Mouse (Mus musculus) lung, adult 2 months (tissue): ENCODE results near the gene Exd1.

Source experiments
- CTCF ChIP-seq: fragments of 200-500 bp; IDR thresholded peaks from 2 replicates; pipeline ENCODE4 v1.5.1; 2011; ENCODE audit warnings: mild to moderate bottlenecking, low read length, control low read depth; ENCODE audit not compliant: insufficient read depth
- POLR2A ChIP-seq: fragments of 200-500 bp; IDR thresholded peaks from 2 replicates; pipeline ENCODE4 v1.6.1; 2011; ENCODE audit warnings: low read depth, mild to moderate bottlenecking, control low read depth, low read length, borderline replicate concordance; ENCODE audit errors: extremely low read depth

GRCm38 (mm10) chr2:119525422-119525821 lies 22.0 kb downstream of the Exd1 start:
- no peak for TF ChIP-seq POLR2A
- no peak for TF ChIP-seq CTCF
